ENCODE assay signal across 8 mouse cellular contexts in genomic region chr1:156674195-156675000, GRCm38 (mm10). TPM values are rescaled to one million over a fixed set of nuclear protein-coding genes. Genes with fewer than 3 reads are reported as not detected.
DNase-seq lines count a peak whose midpoint lies in the region; ATAC-seq and TF ChIP-seq lines count a peak whose summit lies in the region.

TSS of gene Tor3a (minus strand) at chr1:156674356.

- no peaks in the 10 kb centered on the region for H3K9me3 ChIP-seq in hindbrain, postnatal 0 days (ENCODE audit: low read length)

- peak within 1 kb of the TSS; percentile 98 for H3K4me2 ChIP-seq in hindbrain, postnatal 0 days (ENCODE audit: low read depth, low read length)

- H3K4me1 ChIP-seq in hindbrain, postnatal 0 days (ENCODE audit: insufficient read depth, low read length) = no peaks in the 10 kb centered on the region; the same call in 1 of the 2 replicates

- peak within 1 kb of the TSS; percentile 43 for H3K9ac ChIP-seq in hindbrain, postnatal 0 days (replicated peaks; ENCODE audit: low read length)

- H3K4me3 ChIP-seq in hindbrain, postnatal 0 days (ENCODE audit: low read length) = peak within 1 kb of the TSS; percentile 50

- DNase-seq in adipocyte (ENCODE audit: low spot score) = peak; percentile 80
- DNase-seq in cerebellum, postnatal 36 days = peak; percentile 54 to 58
- DNase-seq in gastrocnemius, postnatal 10 days = peak; percentile 75
- peak; percentile 69 for DNase-seq in hindbrain, postnatal 0 days (ENCODE audit: low spot score)
- peak; percentile 57 to 59 for DNase-seq in left cerebral cortex, postnatal 14 days (ENCODE audit: low spot score in 2 of 2)
- peak; percentile 66 to 76 for DNase-seq in right cerebral cortex, postnatal 10 days (ENCODE audit: low spot score in 2 of 2)
- peak; percentile 70 to 80 for DNase-seq in urinary bladder, postnatal 4 days (ENCODE audit: low spot score in 2 of 2)

- H3K27me3 ChIP-seq in hindbrain, postnatal 0 days (ENCODE audit: insufficient read depth, low read length) = no peaks in the 10 kb centered on the region

- WGBS in hindbrain, postnatal 0 days = 9% methylated on average over 36 of the region's 37 CpGs

- H3K36me3 ChIP-seq in hindbrain, postnatal 0 days (ENCODE audit: insufficient read depth, low read length) = peaks cover 5% of the 10 kb centered on the region; the same call in 1 of the 2 replicates

- ATAC-seq in hindbrain, postnatal 0 days = peak; percentile 79
- peak; percentile 71 for ATAC-seq in megakaryocyte progenitor cell, adult 5-6 weeks (replicated peaks; ENCODE audit: poor library complexity)

- TF ChIP-seq CTCF in hindbrain, postnatal 0 days (IDR thresholded peaks at IDR 0.05; ENCODE audit: low read depth) = no peak

- intact Hi-C loops in left cerebral cortex, postnatal 14 days (cut with DNase I) = no loop called here

- peak within 1 kb of the TSS; percentile 15; the same call in 1 of the 2 replicates for H3K27ac ChIP-seq in hindbrain, postnatal 0 days

RNA-seq across cellular contexts. Expression of gene Tor3a, which starts in this region (rescaled TPM):
- total RNA-seq in gastrocnemius, postnatal 10 days (2021) = 1 to 10 TPM; 7.0 to 8.0 TPM
- 2.4 and 5.6 TPM in 2 replicates for total RNA-seq in hindbrain, postnatal 0 days (2014; rRNA removed)
- 3.0 and 4.3 TPM in 2 replicates for polyA plus RNA-seq in hindbrain, postnatal 0 days (2015; fragmentation: Nextera tagmentation; extraction: Ambion mirVana)
- total RNA-seq in left cerebral cortex, postnatal 14 days (2021) = 1 to 10 TPM; 4.2 to 6.8 TPM
- total RNA-seq in megakaryocyte progenitor cell, adult 5-6 weeks (2015) = 15.4 and 17.0 TPM in 2 replicates
- 22.6 and 24.6 TPM in 2 replicates for total RNA-seq in megakaryocyte progenitor cell, adult 5-6 weeks (2017)

Comparison
In these comparisons a context has a peak if more than half of its experiments do, and no peak if none do; other contexts are left out.
1. Peak in every context shown above with its lines: DNase-seq, ATAC-seq, H3K4me3 ChIP-seq and H3K27ac ChIP-seq.